Mouse (Mus musculus): Measurements from ENCODE around the gene Frmd4a.
"Not testable (repeated sequence)": the region's sequence is repeated elsewhere in the genome, so short reads cannot be mapped to it uniquely, and the experiment has no call there.

- TF ChIP-seq CTCF (IDR thresholded peaks at IDR 0.05; ENCODE audit: low read depth) = peak; percentile 24; the same call in 1 of the 2 replicates
- not testable (repeated sequence) for TF ChIP-seq EP300 (IDR thresholded peaks at IDR 0.05; ENCODE audit: low read depth)
Observed at GRCm38 (mm10) chr2:4338290-4338689, 320.8 kb downstream of the Frmd4a start.

Measured in heart, postnatal 0 days (tissue).